Mouse (Mus musculus) stomach, embryonic 16.5 days (tissue): ENCODE results near the gene Crtac1. TPM values are rescaled to one million over a fixed set of nuclear protein-coding genes. Genes with fewer than 3 reads are reported as not detected.

Experiments used
- ATAC-seq: fragments of 200-750 bp; cut with Nextera tagmentation; 2 replicates; pipeline ENCODE4 v1.8.0; 2017; ENCODE audit warnings: moderate number of reproducible peaks, moderate TSS enrichment; ENCODE audit not compliant: insufficient read depth, low FRiP score
- H3K27ac ChIP-seq: fragments of 300-500 bp; sonication (generic); 2 replicates; pipeline ENCODE4 v1.5.1; 2014; ENCODE audit warnings: low read length
- H3K27me3 ChIP-seq: fragments of 300-500 bp; sonication (generic); 2 replicates; pipeline ENCODE4 v1.6.1; 2014; ENCODE audit warnings: low read length, control low read depth, mixed read lengths; ENCODE audit not compliant: control insufficient read depth, insufficient read depth
- H3K36me3 ChIP-seq: fragments of 300-500 bp; sonication (generic); 2 replicates; pipeline ENCODE4 v1.6.1; 2014; ENCODE audit warnings: low read length; ENCODE audit not compliant: control insufficient read depth, insufficient read depth
- H3K4me1 ChIP-seq: fragments of 300-500 bp; sonication (generic); 2 replicates; pipeline ENCODE4 v1.6.1; 2014; ENCODE audit warnings: low read length, control low read depth, mixed read lengths; ENCODE audit not compliant: control insufficient read depth, insufficient read depth
- H3K4me2 ChIP-seq: fragments of 300-500 bp; sonication (generic); 2 replicates; pipeline ENCODE4 v1.6.1; 2014; ENCODE audit warnings: low read depth, low read length, mixed read lengths
- H3K4me3 ChIP-seq: fragments of 300-500 bp; sonication (generic); replicated peaks from 2 replicates; pipeline ENCODE4 v1.5.1; 2014; ENCODE audit warnings: mild to moderate bottlenecking, low read length
- H3K9ac ChIP-seq: fragments of 300-500 bp; sonication (generic); 2 replicates; pipeline ENCODE4 v1.6.1; 2014; ENCODE audit warnings: low read length
- H3K9me3 ChIP-seq: fragments of 300-500 bp; sonication (generic); replicated peaks from 2 replicates; pipeline ENCODE4 v1.6.1; 2016; ENCODE audit warnings: low read length, control low read depth; ENCODE audit not compliant: control insufficient read depth
- WGBS: fragments of 180-500 bp; shearing (Covaris S2); extraction: QIAGEN DNeasy Blood & Tissue Kit; methylation state at CpG from one replicate; pipeline ENCODE4 v1.1.7; 2014; 5-methylcytosine and 5-hydroxymethylcytosine counted together
- polyA plus RNA-seq: library from polyadenylated mRNA; unstranded; fragments of >200 nt; fragmentation: Nextera tagmentation; extraction: Ambion mirVana; gene quantifications from 2 replicates; pipeline ENCODE4 v1.2.1, GENCODE M21; 2015

Crtac1 gene
- polyA plus RNA-seq, 1 experiment from 2014 or later = 3.9 TPM

DNA sequence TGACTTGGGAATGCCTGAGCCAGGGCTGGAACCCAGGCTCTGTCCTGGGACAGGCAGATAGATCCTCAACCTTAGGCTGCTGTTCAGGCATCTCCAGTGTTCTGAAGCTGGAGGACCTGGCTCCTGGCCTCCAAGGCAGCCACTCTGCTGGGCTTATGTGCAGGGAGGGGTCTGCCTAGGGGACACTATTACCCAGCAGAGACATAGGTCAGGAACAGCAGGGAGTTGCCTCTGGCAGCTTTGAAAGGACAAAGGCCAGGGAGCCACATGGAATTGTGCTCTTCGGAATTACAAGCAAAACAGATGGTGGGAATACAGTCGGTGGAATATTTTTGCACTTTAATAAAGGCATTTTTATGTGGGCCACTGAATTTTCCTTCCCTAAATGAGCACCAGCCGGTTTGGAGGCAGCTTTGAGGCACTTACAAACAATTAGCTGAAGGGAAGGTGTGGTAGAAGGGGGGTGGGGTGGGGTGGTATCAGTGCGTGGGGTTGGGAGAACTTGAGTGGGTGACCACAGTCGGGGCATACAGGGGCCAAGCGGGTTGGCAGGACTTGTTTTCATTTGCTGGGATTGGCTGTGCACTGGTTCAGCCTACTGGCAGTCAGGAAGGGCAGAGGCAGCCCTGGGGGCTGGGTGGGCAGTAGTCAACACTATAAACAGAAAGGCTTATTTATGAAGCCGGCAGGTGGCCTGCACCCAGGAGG is 140.5 kb downstream of the Crtac1 start:
- Histone ChIP-seq H3K27me3 (no peaks in the 10 kb centered on the region), H3K36me3 (no peaks in the 10 kb centered on the region), H3K4me2 (no peak overlapping the region), H3K9ac (no peak overlapping the region), H3K4me3 (no peak overlapping the region), H3K4me1 (no peaks in the 10 kb centered on the region), H3K9me3 (no peaks in the 10 kb centered on the region), H3K27ac (no peak overlapping the region)
- ATAC-seq = no peak
- WGBS = 35% methylated on average over 7 of the region's 7 CpGs

DNA sequence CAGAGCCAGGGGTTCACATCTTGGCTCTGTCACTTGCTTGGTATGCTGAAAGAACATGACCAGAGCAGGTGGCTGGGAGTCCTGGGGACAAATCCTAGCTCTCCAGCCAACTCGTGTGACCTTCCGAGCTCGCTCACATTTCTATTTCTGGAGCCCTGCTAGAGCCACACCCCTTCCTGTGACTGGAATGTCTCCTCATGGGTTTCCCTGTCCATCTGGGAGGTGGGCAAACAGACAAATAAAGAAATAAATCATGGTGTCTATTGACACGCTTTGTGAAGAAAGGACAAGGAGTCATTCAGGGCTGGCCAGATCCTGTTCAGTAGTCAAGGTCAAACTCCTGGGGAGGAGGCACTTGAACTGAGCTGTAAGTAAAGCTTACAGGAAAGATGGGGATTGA is 143.2 kb downstream of the Crtac1 start:
- Histone ChIP-seq H3K27me3 (no peaks in the 10 kb centered on the region), H3K36me3 (no peaks in the 10 kb centered on the region), H3K4me2 (no peak overlapping the region), H3K4me1 (no peaks in the 10 kb centered on the region), H3K9ac (no peak overlapping the region), H3K9me3 (no peaks in the 10 kb centered on the region), H3K27ac (no peak overlapping the region), H3K4me3 (no peak overlapping the region)
- no peak for ATAC-seq
- 36% methylated on average over 4 of the region's 4 CpGs for WGBS

DNA sequence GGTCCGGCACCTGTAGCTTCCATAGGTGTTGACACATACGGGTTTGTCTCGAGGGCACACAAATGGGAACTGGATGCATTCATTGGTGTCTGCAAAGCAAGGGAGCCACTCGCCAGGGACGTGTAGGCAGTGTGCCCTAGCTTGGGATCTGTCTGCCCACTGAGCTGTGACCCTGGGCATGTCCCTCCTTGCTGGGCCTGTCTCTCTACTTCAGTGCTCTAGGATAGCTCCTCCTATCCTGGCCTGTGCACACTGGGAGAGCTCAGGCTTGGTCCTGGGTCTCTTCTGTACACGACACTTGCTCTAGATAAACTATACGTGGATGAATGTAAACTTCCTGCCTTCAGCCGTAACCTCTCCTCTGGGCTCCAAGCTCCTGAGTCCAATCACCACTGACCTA is 147.4 kb downstream of the Crtac1 start:
- ATAC-seq = no peak
- H3K27ac ChIP-seq = no peak overlapping the region
- no peak overlapping the region for H3K4me2 ChIP-seq
- no peak overlapping the region for H3K4me3 ChIP-seq
- no peaks in the 10 kb centered on the region for H3K4me1 ChIP-seq
- H3K36me3 ChIP-seq = no peaks in the 10 kb centered on the region
- H3K27me3 ChIP-seq = no peaks in the 10 kb centered on the region
- H3K9me3 ChIP-seq = no peaks in the 10 kb centered on the region
- WGBS = 58% methylated on average over 8 of the region's 8 CpGs
- H3K9ac ChIP-seq = no peak overlapping the region

DNA sequence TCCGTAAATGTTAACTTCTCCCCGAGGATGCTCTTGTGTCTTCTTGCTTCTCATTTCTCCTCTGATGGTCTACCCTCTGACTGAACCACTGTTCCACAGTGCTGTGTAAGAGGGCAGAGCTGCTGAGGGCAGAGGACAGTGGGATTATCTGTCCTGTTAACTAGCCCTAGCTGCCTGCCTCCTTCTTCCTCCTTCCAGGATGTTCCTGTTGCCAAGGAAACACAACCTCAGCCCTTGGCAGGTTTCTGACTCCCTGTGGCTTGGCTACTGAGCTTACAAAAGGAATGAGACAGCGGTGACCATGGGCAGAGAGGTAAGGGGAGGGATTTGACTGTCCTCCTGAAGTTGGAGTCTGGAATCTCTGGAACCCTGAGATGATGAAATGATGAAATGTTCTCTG is 152.0 kb downstream of the Crtac1 start:
- Histone ChIP-seq H3K9me3 (no peaks in the 10 kb centered on the region), H3K4me1 (no peaks in the 10 kb centered on the region), H3K36me3 (no peaks in the 10 kb centered on the region), H3K9ac (no peak overlapping the region), H3K4me2 (no peak overlapping the region), H3K4me3 (no peak overlapping the region), H3K27me3 (no peaks in the 10 kb centered on the region), H3K27ac (no peak overlapping the region)
- no peak for ATAC-seq
- WGBS = 61% methylated on average over 3 of the region's 3 CpGs

DNA sequence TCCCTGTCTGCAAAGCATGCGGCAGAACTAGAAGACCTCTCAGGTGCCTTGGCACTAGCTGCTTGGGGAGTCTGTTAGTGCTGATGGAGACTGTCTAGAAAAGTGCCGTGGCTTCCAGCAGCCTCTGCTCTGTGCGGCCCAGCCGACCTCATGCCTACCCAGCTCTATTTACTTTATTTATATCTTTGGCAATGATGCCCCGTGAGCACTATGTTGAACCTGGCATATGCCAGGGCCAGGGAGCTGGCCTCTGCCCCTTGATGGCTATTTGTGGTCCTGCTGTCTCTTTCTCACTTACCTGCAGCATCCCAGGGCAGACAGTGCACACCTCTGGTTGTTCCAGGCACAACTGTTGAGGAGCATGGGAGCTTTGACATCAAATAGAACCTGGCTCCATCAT is 153.1 kb downstream of the Crtac1 start:
- Histone ChIP-seq H3K9ac (no peak overlapping the region), H3K4me1 (no peaks in the 10 kb centered on the region), H3K36me3 (no peaks in the 10 kb centered on the region), H3K27me3 (no peaks in the 10 kb centered on the region), H3K27ac (no peak overlapping the region), H3K4me3 (no peak overlapping the region), H3K4me2 (no peak overlapping the region), H3K9me3 (no peaks in the 10 kb centered on the region)
- 73% methylated on average over 5 of the region's 5 CpGs for WGBS
- ATAC-seq = no peak

DNA sequence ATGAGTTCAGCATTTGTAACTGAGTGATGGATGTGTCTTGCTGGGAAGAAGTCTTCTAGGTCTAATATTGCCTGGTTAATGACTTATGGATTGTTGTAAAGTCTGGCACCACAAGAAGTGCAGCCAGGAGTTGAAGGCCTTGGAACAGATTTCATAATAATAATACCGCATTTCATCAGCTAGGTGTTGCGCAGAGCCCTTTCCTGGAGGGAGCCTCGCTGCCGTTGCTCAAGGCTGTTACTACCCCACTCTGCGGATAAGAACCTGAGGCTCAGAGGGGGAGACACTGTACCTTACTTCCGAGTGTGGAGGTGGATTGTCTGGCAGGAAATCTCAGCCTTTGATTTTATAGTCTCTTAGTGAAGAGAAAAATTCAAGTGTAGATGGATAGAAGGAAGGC is 154.3 kb downstream of the Crtac1 start:
- no peaks in the 10 kb centered on the region for H3K27me3 ChIP-seq
- no peak for ATAC-seq
- H3K4me2 ChIP-seq = no peak overlapping the region
- no peak overlapping the region for H3K9ac ChIP-seq
- WGBS = 84% methylated on average over 6 of the region's 6 CpGs
- no peaks in the 10 kb centered on the region for H3K4me1 ChIP-seq
- no peaks in the 10 kb centered on the region for H3K36me3 ChIP-seq
- no peaks in the 10 kb centered on the region for H3K9me3 ChIP-seq
- H3K27ac ChIP-seq = no peak overlapping the region
- no peak overlapping the region for H3K4me3 ChIP-seq

DNA sequence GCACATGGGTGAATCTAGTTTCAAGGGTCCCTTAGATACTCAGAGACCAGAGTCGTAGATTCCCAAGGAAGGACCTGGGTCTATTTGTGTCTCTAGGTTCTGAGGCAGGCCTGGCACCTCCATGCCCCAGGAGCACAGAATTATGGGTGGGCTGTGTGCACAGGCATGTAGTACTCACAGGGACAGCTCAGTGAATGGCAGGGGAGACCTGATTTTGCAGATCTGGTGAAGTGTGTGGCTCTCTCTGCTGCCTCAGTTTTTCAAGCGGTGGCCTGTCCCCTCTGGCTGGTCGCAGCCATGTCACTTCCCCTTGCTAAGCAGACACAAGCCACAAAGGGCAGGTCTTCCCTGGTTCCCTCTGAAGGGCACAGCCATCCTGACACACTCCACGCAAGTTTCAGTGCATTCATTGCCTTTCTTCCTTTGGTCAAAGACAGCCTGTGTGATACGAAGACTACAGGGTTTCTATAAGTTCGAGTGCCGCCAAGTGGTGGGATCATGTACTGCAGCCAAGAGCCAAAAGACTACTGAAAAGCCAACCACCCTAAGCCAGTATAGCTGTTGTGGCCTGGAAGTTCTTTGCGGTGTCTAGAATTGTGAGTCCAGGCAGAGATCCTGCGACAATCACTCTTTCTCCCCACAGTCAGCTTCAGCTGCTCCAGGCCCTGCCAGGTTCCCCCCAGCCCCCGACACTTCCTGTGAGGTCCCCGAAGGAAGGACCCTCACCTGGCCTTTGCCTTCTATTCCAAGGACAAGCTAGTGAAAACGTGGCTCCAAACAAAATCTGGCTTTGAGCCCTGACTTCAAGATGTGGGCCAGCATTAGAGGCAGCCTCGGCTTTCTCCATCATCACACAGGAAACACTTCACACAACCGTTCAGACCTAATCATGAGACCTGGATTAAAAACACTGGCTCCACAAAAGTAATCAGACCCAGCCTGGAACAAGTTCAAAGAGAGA is 159.3 kb downstream of the Crtac1 start:
- Histone ChIP-seq H3K36me3 (no peaks in the 10 kb centered on the region), H3K9ac (no peak overlapping the region), H3K4me1 (no peaks in the 10 kb centered on the region), H3K27ac (no peak overlapping the region), H3K4me2 (no peak overlapping the region), H3K27me3 (no peaks in the 10 kb centered on the region), H3K4me3 (no peak overlapping the region), H3K9me3 (no peaks in the 10 kb centered on the region)
- ATAC-seq = no peak
- 40% methylated on average over 14 of the region's 14 CpGs for WGBS

DNA sequence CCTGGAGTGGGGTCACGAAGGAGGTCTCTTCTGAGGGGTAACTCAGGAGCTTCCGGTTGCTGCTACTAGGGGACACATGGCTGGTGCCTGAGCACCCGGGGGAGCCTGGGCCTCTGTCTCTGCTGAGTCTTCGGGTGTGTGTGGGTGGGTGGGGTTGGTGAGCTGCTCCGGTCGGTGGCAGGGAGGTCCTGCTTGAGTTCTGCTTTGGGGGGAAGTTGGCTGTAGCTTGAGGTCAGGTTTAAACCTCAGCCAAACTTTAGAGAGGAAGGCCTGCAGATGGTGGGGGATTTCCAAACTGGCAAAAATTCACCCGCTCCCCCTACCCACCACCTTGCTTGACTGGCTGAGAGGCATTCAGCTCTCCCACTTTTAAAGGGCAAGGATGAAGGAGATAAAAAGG is 160.4 kb downstream of the Crtac1 start:
- Histone ChIP-seq H3K27ac (no peak overlapping the region), H3K36me3 (no peaks in the 10 kb centered on the region), H3K9ac (no peak overlapping the region), H3K9me3 (no peaks in the 10 kb centered on the region), H3K4me1 (no peaks in the 10 kb centered on the region), H3K4me3 (no peak overlapping the region), H3K4me2 (no peak overlapping the region), H3K27me3 (no peaks in the 10 kb centered on the region)
- 75% methylated on average over 7 of the region's 7 CpGs for WGBS
- ATAC-seq = no peak

DNA sequence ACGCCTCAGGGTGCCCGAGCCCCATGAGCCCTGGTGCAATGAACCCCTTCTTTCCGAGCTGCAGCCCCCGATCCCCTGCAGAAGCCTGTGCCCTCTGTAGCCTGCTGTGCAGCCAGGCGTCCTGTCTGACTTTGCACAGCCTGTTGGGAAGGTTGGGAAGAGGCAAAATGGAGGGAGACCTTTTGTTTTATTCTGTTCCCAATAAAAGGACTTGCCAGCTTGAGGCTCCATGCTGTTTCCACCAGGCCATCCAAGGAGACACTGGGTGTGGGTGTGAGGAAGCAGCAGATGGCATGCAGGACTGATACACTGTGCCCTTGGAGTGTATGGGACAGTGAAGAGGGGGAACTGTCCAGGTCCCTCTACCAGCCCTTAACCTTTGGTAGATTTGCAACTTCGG is 161.5 kb downstream of the Crtac1 start:
- no peaks in the 10 kb centered on the region for H3K4me1 ChIP-seq
- H3K27me3 ChIP-seq = no peaks in the 10 kb centered on the region
- ATAC-seq = no peak
- no peaks in the 10 kb centered on the region for H3K9me3 ChIP-seq
- H3K27ac ChIP-seq = no peak overlapping the region
- H3K4me2 ChIP-seq = no peak overlapping the region
- 56% methylated on average over 6 of the region's 6 CpGs for WGBS
- no peak overlapping the region for H3K4me3 ChIP-seq
- H3K36me3 ChIP-seq = no peaks in the 10 kb centered on the region
- no peak overlapping the region for H3K9ac ChIP-seq
